Mouse (Mus musculus): ENCODE results near the gene Cox6b2.

DNA sequence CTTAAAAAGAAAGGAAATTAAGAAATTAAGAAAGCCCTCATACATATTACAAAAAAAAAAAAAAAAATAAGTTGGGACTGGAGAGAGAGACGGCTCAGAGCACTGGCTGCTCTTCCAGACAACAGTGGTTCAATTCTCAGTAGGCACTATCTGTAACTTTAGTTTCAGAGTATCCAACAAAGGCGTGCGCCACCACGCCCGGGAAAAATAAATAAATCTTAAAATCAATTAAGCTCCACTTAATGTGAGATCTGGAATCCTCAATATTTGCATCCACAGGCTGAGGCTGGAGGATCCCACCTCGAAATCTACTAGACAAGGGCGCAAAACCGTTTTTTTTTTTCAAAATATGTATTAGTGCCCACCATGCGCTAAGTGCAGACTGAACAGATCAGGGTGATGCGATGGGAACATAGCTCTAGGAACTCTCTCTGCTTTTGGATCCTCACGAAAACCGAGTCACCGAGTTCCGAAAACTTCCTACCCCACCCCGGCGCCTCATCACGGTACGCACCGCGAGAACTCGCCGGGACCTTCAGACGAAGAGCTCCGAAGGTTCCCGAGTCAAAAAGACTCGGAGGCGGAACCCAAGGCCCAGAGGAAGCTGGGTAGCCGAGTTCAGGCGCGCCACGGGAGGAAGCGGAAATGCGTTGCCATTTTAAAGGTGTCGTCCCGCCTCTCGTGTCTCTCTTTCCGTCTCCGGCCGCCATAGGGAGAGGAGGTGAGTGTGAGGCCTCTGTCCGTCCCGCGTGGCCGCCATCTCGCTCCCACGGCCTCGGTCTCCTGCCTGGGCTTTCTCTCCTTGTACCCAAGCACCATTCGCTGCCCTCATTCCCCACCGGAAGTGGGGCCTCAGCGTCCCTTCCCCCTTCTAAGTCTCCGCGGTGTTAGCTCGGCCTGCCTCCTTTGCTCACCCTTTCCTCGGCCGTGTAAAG lies 39.7 kb upstream of the Cox6b2 start, which contains the start of gene Rpl28:
- no peak for TF ChIP-seq GATA1 (IDR thresholded peaks at IDR 0.05; ENCODE audit: low read length)
- no peak for TF ChIP-seq TAL1 (IDR thresholded peaks at IDR 0.05; ENCODE audit: low read length)
